Mouse (Mus musculus): ENCODE measurements around the gene Npepps. TPM values are rescaled to one million over a fixed set of nuclear protein-coding genes. Genes with fewer than 3 reads are reported as not detected.
"Not testable (repeated sequence)": the region's sequence is repeated elsewhere in the genome, so short reads cannot be mapped to it uniquely, and the experiment has no call there.

Npepps gene
- polyA plus RNA-seq (2014; fragmentation: Nextera tagmentation; extraction: Ambion mirVana): 91.3 and 97.4 TPM in 2 replicates

GRCm38 (mm10) chr11:97280216-97280861 is at the start of gene Npepps:
Gene Npepps (minus strand): TSS chr11:97280638.
- Histone ChIP-seq H3K9me3 (replicated peaks; ENCODE audit: control insufficient read depth, low read length) (no peaks in the 10 kb centered on the region), H3K4me1 (ENCODE audit: control insufficient read depth, insufficient read depth, low read length) (peaks cover 17% of the 10 kb centered on the region), H3K9ac (ENCODE audit: low read length) (peak within 1 kb of the TSS; percentile 99), H3K27me3 (replicated peaks; ENCODE audit: control insufficient read depth, insufficient read depth, low read length) (no peaks in the 10 kb centered on the region), H3K4me2 (ENCODE audit: low read length) (peak within 1 kb of the TSS; percentile 70), H3K27ac (ENCODE audit: low read depth, low read length) (peak within 1 kb of the TSS; percentile 98), H3K4me3 (ENCODE audit: low read depth, low read length) (peak within 1 kb of the TSS; percentile 99), H3K36me3 (ENCODE audit: control insufficient read depth, insufficient read depth, low read length) (no peaks in the 10 kb centered on the region)
- peak; percentile 81 for ATAC-seq
- peak; percentile 71 for DNase-seq (ENCODE audit: low spot score)
- WGBS: 0% methylated on average over 37 of the region's 83 CpGs

GRCm38 (mm10) chr11:97328148-97328547 is 47.7 kb upstream of the Npepps start:
- WGBS: 23% methylated on average over 9 of the region's 9 CpGs
- no peaks in the 10 kb centered on the region for H3K9me3 ChIP-seq (replicated peaks; ENCODE audit: control insufficient read depth, low read length)
- H3K27me3 ChIP-seq (replicated peaks; ENCODE audit: control insufficient read depth, insufficient read depth, low read length): no peaks in the 10 kb centered on the region
- no peak overlapping the region for H3K9ac ChIP-seq (ENCODE audit: low read length)
- H3K36me3 ChIP-seq (ENCODE audit: control insufficient read depth, insufficient read depth, low read length): peaks cover 60% of the 10 kb centered on the region
- no peak overlapping the region for H3K4me2 ChIP-seq (ENCODE audit: low read length)
- peak; percentile 85 for DNase-seq (ENCODE audit: low spot score)
- H3K4me3 ChIP-seq (ENCODE audit: low read depth, low read length): no peak overlapping the region
- no peak overlapping the region for H3K27ac ChIP-seq (ENCODE audit: low read depth, low read length)
- ATAC-seq: no peak
- H3K4me1 ChIP-seq (ENCODE audit: control insufficient read depth, insufficient read depth, low read length): no peaks in the 10 kb centered on the region

GRCm38 (mm10) chr11:97325224-97325623 is 44.8 kb upstream of the Npepps start:
- ATAC-seq (no peak), DNase-seq (ENCODE audit: low spot score) (no peak)
- Histone ChIP-seq H3K27me3 (replicated peaks; ENCODE audit: control insufficient read depth, insufficient read depth, low read length) (no peaks in the 10 kb centered on the region), H3K9me3 (replicated peaks; ENCODE audit: control insufficient read depth, low read length) (no peaks in the 10 kb centered on the region), H3K9ac (ENCODE audit: low read length) (no peak overlapping the region), H3K4me2 (ENCODE audit: low read length) (no peak overlapping the region), H3K4me1 (ENCODE audit: control insufficient read depth, insufficient read depth, low read length) (no peaks in the 10 kb centered on the region), H3K36me3 (ENCODE audit: control insufficient read depth, insufficient read depth, low read length) (peaks cover 56% of the 10 kb centered on the region), H3K27ac (ENCODE audit: low read depth, low read length) (no peak overlapping the region), H3K4me3 (ENCODE audit: low read depth, low read length) (no peak overlapping the region)
- 85% methylated on average over 1 of the region's 1 CpGs for WGBS

GRCm38 (mm10) chr11:97321894-97322600 is 41.6 kb upstream of the Npepps start:
- H3K9ac ChIP-seq (ENCODE audit: low read length); DNase-seq (ENCODE audit: low spot score); H3K27me3 ChIP-seq (replicated peaks; ENCODE audit: control insufficient read depth, insufficient read depth, low read length); H3K9me3 ChIP-seq (replicated peaks; ENCODE audit: control insufficient read depth, low read length); H3K4me2 ChIP-seq (ENCODE audit: low read length); ATAC-seq; H3K4me3 ChIP-seq (ENCODE audit: low read depth, low read length); H3K27ac ChIP-seq (ENCODE audit: low read depth, low read length); H3K4me1 ChIP-seq (ENCODE audit: control insufficient read depth, insufficient read depth, low read length): not testable (repeated sequence)
- peaks cover 37% of the 10 kb centered on the region for H3K36me3 ChIP-seq (ENCODE audit: control insufficient read depth, insufficient read depth, low read length)
- 88% methylated on average over 8 of the region's 8 CpGs for WGBS

- peaks cover 28% of the 10 kb centered on the region for H3K36me3 ChIP-seq (ENCODE audit: control insufficient read depth, insufficient read depth, low read length)
- no peaks in the 10 kb centered on the region for H3K27me3 ChIP-seq (replicated peaks; ENCODE audit: control insufficient read depth, insufficient read depth, low read length)
- no peak overlapping the region for H3K4me2 ChIP-seq (ENCODE audit: low read length)
- no peak for DNase-seq (ENCODE audit: low spot score)
- H3K4me1 ChIP-seq (ENCODE audit: control insufficient read depth, insufficient read depth, low read length): peaks cover 2% of the 10 kb centered on the region; the same call in 1 of the 2 replicates
- no peak overlapping the region for H3K27ac ChIP-seq (ENCODE audit: low read depth, low read length)
- 96% methylated on average over 8 of the region's 8 CpGs for WGBS
- ATAC-seq: no peak
- H3K9me3 ChIP-seq (replicated peaks; ENCODE audit: control insufficient read depth, low read length): no peaks in the 10 kb centered on the region
- H3K9ac ChIP-seq (ENCODE audit: low read length): no peak overlapping the region
- H3K4me3 ChIP-seq (ENCODE audit: low read depth, low read length): no peak overlapping the region
Measured at GRCm38 (mm10) chr11:97321197-97321596, 40.8 kb upstream of the Npepps start.

- ATAC-seq: peak; percentile 96
- peak within 1 kb of the TSS; percentile 62 for H3K9ac ChIP-seq (ENCODE audit: low read length)
- peak; percentile 99 for DNase-seq (ENCODE audit: low spot score)
Measured at GRCm38 (mm10) chr11:97315504-97316503, 35.4 kb upstream of the Npepps start, which contains the start of gene Mrpl45. Gene Mrpl45 (plus strand): TSS chr11:97315716.

GRCm38 (mm10) chr11:97314751-97315503 is 34.5 kb upstream of the Npepps start:
- peak overlapping the region; percentile 50; the same call in 1 of the 2 replicates for H3K4me3 ChIP-seq (ENCODE audit: low read depth, low read length)
- H3K4me2 ChIP-seq (ENCODE audit: low read length): peak overlapping the region; percentile 52
- H3K4me1 ChIP-seq (ENCODE audit: control insufficient read depth, insufficient read depth, low read length): peaks cover 5% of the 10 kb centered on the region; the same call in 1 of the 2 replicates
- no peaks in the 10 kb centered on the region for H3K9me3 ChIP-seq (replicated peaks; ENCODE audit: control insufficient read depth, low read length)
- ATAC-seq: peak; percentile 13; the same call in 1 of the 2 replicates
- DNase-seq (ENCODE audit: low spot score): no peak
- 0 out of 2 replicates have a peak overlapping the region, but pooled peaks have one; percentile 44 for H3K27ac ChIP-seq (ENCODE audit: low read depth, low read length)
- 51% methylated on average over 8 of the region's 8 CpGs for WGBS
- no peaks in the 10 kb centered on the region for H3K27me3 ChIP-seq (replicated peaks; ENCODE audit: control insufficient read depth, insufficient read depth, low read length)
- H3K9ac ChIP-seq (ENCODE audit: low read length): peak overlapping the region; percentile 37; the same call in 1 of the 2 replicates
- H3K36me3 ChIP-seq (ENCODE audit: control insufficient read depth, insufficient read depth, low read length): no peaks in the 10 kb centered on the region

More at GRCm38 (mm10) chr11:97315504-97316503, 35.4 kb upstream of the Npepps start, which contains the start of gene Mrpl45:
- Histone ChIP-seq H3K9me3 (replicated peaks; ENCODE audit: control insufficient read depth, low read length) (no peaks in the 10 kb centered on the region), H3K4me2 (ENCODE audit: low read length) (peak within 1 kb of the TSS; percentile 52), H3K4me3 (ENCODE audit: low read depth, low read length) (peak within 1 kb of the TSS; percentile 50), H3K4me1 (ENCODE audit: control insufficient read depth, insufficient read depth, low read length) (peaks cover 2% of the 10 kb centered on the region; the same call in 1 of the 2 replicates), H3K36me3 (ENCODE audit: control insufficient read depth, insufficient read depth, low read length) (no peaks in the 10 kb centered on the region), H3K27me3 (replicated peaks; ENCODE audit: control insufficient read depth, insufficient read depth, low read length) (no peaks in the 10 kb centered on the region), H3K27ac (ENCODE audit: low read depth, low read length) (peak within 1 kb of the TSS; percentile 69)
- WGBS: under 1% methylated on average over 50 of the region's 50 CpGs

- Histone ChIP-seq H3K27ac (ENCODE audit: low read depth, low read length) (no peak overlapping the region), H3K4me3 (ENCODE audit: low read depth, low read length) (no peak overlapping the region), H3K27me3 (replicated peaks; ENCODE audit: control insufficient read depth, insufficient read depth, low read length) (no peaks in the 10 kb centered on the region), H3K9ac (ENCODE audit: low read length) (no peak overlapping the region), H3K4me1 (ENCODE audit: control insufficient read depth, insufficient read depth, low read length) (peaks cover 11% of the 10 kb centered on the region), H3K36me3 (ENCODE audit: control insufficient read depth, insufficient read depth, low read length) (no peaks in the 10 kb centered on the region), H3K4me2 (ENCODE audit: low read length) (no peak overlapping the region), H3K9me3 (replicated peaks; ENCODE audit: control insufficient read depth, low read length) (no peaks in the 10 kb centered on the region)
- DNase-seq (ENCODE audit: low spot score): no peak
- no peak for ATAC-seq
- WGBS: 93% methylated on average over 3 of the region's 3 CpGs
Measured at GRCm38 (mm10) chr11:97314110-97314509, 33.7 kb upstream of the Npepps start.

Data from forebrain, embryonic 14.5 days (tissue).